Mouse (Mus musculus): Measurements from ENCODE around the gene Nsun2.
"Not testable (repeated sequence)": the region's sequence is repeated elsewhere in the genome, so short reads cannot be mapped to it uniquely, and the experiment has no call there.

Nsun2 gene

DNA sequence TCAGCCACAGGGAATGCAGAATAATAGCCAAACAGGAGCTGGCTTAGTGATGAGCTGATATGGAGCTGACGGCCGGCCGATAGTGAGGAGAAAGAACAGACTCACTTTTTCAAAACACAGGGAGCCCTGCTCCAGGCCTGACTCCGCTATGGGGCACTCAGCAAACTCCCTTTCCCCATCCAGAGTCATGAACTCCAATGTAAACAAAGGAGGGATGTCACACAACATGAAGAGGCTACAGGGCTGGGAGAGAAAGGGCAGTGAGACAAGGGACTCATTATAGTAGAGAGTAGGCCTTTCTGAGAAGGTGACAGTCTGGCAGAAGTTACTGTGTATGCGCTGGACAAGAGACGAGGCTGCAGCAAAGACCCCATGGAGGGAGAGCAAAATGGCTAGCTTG lies 54.7 kb downstream of the Nsun2 start:
- in situ Hi-C loops (cut with MseI, MboI), result no loop called here

DNA sequence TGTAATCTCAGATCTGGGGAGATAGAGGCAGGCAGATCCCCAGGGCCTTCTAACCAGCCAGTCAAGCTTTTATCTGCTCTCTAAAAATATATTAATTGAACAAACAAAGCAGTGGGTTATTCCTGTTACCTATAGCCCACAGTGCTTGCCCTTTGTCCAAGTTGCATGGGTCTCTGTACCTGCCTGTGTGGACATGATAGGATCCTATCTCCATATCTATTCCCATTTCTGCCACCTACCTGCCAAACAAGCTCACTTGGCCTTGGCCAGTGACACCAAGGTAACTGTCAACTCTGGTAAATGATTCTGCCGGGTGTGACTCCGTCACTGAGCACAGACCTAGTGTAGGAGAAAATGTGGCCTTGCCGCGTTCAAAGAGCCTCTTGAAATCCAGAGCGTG lies 57.8 kb downstream of the Nsun2 start:
- in situ Hi-C loops (cut with MseI, MboI), result no loop called here

DNA sequence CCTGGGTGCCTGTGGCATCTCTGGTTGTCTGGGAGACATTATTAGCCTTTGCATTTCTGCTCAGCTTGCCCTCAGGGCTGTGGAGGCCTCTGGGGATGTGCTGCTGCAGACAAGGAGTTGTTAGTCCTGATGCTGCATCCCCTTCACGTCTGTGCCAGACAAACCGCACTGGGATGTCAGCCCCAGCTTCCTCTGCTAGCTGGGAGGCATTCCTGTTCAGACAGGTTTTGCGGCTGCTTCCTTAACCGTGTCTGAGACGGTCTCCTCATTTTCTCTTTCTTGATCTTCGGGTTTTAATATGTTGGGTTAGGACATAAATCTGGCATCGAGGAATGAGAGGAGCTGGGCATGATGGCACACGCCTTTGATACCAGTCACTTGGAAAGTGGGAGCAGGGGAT lies 58.7 kb downstream of the Nsun2 start:
- in situ Hi-C loops (cut with MseI, MboI), result no loop called here

DNA sequence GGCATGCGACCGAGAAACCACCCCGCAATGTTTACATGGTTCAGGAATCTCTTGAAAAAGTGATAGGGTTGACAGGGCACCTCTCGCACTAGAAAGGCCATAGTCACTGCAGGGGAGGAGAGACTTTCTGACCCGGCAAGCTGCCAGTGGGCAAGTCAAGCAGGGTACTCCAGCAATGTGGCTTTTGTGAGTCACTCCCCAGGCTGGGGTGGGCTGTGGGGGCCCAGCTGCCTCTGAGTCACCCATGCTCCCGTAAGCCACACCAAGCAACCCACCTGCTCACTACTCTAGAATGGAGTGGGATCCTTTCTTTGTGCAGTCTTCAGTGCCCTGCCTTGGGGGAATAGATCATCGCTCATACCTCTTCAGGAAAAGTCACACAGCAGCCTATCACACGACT lies 59.9 kb downstream of the Nsun2 start:
- in situ Hi-C loops (cut with MseI, MboI), result no loop called here

DNA sequence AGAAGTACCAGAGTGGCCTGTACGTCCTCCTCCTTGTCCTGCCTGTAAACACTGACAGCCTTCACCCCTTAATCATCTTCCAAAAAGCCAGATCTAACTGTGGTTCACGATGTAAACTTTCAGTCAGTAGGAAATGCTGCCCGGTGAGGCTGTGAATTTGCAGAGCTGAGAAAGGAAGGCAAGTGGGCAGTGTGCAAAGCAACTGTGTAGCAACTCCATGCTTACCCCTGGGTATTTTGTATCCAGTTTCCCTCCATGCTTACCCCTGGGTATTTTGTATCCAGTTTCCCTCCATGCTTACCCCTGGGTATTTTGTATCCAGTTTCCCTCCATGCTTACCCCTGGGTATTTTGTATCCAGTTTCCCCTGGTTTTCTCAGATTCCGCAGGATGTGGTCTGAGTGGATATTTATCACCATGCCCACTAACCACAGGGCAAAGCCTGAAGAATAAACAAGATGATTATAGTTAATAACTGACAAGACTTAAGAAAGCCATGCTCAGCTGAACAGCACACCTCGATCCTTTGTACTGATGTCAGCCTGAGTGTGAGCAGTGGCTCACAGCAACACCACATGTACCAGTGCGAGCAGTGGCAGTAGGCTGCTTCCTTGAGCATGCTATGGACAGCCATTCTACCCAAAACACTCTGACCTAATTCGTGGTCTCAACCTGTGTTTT lies 61.2 kb downstream of the Nsun2 start:
- in situ Hi-C loops (cut with MseI, MboI), result no loop called here

- in situ Hi-C loops (cut with MseI, MboI), result no loop called here
These were observed 62.4 kb downstream of the Nsun2 start for GRCm38 (mm10) chr13:69595911-69596310.

DNA sequence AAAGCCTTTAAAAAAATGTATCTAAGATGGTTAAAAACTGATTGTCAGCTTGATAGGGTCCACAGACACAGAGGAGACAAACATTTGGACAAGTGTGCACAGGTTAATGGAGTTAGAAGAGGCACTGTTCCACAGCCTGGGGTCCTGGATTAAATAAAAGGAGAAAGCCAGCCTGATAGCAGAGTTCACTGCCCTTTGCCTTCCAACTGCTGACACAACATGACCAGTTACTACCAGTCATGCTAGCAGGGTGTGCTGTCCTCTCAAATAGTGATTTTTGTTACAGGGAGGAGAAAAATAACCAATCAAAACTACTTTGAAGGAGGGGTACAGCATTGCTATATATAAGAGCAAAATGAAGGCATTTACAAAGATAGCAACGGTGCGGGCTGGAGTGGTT lies 63.0 kb downstream of the Nsun2 start:
- in situ Hi-C loops (cut with MseI, MboI), result no loop called here

DNA sequence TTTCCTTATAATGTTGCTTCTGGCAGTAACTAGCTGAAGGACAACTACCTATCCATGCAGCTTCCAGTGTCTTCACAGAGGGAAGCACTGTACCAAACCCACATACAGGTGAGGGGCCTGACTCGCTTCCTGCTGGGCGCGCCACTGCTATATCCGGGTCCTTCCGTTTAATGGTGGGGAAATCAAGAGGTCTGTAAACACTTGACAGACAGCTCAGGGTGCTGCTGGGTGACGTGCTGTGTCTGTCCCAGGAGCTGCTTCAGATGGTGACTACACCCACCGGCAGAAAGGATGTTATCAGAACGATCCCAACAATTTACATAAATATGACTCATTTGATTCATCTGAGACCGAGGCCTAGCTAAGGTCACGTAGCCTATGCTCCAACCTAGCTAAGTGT lies 65.3 kb downstream of the Nsun2 start:
- in situ Hi-C loops (cut with MseI, MboI), result no loop called here

DNA sequence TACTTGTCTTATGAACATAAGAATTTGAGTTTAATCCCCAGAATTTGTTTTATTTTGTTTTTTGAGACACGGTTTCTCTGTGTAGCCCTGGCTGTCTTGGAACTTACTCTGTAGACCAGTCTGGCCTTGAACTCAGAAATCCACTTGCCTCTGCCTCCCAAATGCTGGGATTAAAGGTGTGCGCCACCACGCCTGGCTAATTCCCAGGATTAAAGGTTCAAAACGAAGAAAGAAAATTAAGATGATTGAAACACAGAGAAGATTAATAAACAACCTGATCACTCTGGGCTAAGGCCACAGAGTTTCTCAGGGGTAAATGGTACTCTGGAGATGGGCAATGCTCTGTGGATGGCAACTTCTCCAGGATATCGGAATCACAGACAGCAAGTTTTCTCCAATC lies 67.3 kb downstream of the Nsun2 start:
- in situ Hi-C loops (cut with MseI, MboI), result not testable (repeated sequence)

DNA sequence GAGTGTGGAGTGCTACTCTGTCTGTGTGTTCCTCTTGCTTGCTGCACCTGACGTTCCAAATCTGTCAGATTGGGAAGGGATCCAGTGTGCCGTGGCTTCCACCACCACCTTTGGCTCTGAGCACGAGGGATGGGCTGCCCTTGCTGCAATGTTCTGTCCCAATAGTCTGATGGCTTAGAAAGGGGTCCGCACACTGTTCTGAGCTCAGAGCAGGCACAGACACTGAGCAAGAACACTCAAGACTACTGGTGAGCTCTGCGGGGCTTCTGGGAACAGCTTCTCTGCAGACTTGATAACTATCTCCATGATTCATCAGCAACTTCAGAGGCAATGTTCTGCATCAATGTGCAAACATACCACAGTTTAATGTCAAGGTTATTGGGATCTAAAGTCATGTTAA lies 67.8 kb downstream of the Nsun2 start:
- in situ Hi-C loops (cut with MseI, MboI), result no loop called here

GRCm38 (mm10) chr13:69604670-69605069 lies 71.1 kb downstream of the Nsun2 start:
- in situ Hi-C loops (cut with MseI, MboI), result no loop called here

GRCm38 (mm10) chr13:69608734-69609133 lies 75.2 kb downstream of the Nsun2 start:
- in situ Hi-C loops (cut with MseI, MboI), result no loop called here

GRCm38 (mm10) chr13:69610751-69611397 lies 77.3 kb downstream of the Nsun2 start:
- in situ Hi-C loops (cut with MseI, MboI), result no loop called here

DNA sequence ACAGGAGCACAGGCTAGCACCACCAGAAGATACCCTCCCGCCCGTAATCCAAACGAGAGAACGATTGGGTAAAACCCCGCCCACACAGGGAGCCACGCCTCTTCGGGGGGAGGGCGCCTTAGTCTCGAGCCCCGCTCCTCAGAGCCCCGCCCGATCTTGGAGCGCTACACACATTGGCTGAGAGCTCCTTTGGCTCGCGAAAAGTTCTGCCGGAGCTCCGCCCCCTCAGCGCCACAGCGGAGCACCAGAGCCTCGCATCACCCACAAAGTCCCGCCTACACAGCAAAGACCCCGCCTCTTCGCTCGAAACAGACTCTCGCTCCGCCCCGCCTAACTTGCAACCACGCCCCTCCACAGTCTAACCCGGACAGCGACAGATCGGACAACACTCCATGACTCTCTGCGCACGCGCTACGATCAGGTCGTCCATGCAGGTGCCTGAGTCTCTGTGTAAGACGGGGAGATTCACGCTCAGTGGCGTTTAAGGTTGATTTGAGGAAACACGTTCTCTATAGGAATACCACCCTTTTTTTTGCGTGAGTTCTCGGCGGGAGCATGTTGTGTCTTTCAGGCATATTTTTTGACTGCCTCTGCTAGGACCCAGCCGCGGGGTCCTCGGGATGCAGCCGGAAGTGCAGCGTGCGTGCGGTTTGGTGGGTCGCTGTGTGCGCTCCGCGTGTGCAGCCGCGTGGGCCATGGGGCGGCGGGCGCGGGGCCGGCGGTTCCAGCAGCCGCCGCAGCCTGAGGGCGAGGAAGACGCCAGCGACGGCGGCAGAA lies 78.0 kb downstream of the Nsun2 start, which contains the start of gene Srd5a1:
TSS of gene Srd5a1 (minus strand) at position 45 of the 777 bp plus-strand sequence.
- in situ Hi-C loops (cut with MseI, MboI), result no loop called here

DNA sequence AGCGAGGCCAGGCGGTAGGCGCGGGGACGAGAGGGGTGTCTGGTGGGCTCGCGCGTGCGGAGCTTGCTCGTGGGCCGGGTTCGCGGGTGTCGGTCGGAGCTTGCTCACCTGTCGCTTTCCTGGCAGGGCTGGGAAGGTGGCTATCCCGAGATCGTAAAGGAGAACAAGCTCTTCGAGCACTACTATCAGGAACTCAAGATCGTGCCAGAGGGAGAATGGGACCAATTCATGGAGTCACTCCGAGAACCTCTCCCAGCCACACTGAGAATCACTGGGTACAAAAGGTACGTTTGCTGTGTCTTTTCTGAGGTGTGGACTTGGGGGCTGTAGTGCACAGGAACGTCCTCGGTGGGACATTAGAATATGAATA lies 78.6 kb downstream of the Nsun2 start:
- in situ Hi-C loops (cut with MseI, MboI), result no loop called here

GRCm38 (mm10) chr13:69616716-69617115 lies 83.2 kb downstream of the Nsun2 start:
- in situ Hi-C loops (cut with MseI, MboI), result no loop called here

DNA sequence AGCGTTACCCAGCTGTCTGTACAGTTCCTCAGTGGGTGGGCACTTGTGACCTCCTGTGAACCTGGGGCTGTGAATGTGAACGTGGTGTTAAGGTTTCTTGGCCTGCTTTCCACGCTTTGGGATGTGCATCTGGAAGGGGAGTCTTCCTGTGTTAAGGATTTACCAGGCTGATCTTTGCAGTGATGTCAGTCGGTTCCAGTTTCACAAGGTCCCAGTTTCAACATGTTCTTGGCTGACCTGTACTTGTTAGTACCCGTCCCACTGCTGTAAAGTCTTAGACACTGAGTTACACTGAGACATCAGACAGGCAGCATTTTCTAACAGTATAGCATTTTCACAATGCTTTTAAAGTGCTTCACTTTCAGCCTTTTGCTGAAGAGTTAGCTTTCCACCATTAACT lies 90.3 kb downstream of the Nsun2 start:
- in situ Hi-C loops (cut with MseI, MboI), result no loop called here

DNA sequence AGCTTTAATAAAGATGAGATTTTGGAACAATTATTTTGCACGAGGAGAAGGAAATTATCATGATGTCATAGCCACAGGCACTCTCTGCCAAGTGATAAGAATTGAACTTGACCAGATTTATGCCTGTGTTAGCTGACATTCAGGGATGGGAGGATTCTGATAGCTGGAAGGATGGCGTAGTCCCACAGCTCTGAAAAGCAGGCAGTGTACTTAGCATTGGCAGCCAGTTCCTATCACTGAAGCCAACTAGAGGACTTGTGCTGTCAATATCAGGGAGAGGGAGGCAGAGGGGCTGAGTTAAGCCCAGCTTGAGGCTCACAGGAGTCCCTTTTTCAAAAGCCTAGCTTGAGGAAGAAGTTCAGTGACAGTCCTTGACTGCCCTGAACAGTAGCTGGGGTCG lies 91.0 kb downstream of the Nsun2 start:
- in situ Hi-C loops (cut with MseI, MboI), result no loop called here

DNA sequence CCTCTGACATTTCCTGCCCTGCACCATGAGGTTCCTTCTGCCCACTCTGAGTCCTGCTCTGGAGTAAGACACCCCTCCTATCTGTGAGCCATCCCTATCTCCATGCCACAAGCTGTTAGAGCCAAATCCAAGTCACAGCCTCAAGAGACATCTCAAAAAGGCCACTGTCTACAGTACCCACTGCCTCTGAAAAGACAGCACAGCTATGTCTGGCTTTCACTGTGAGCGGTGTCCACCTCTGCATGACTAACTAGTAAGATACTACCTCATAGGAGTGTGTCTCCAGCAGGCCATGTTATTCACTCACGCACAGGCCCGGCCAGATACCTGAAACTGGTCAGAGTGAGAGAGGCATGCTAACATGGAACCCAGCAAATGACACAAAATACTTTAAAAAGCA lies 94.4 kb downstream of the Nsun2 start:
- in situ Hi-C loops (cut with MseI, MboI), result no loop called here

DNA sequence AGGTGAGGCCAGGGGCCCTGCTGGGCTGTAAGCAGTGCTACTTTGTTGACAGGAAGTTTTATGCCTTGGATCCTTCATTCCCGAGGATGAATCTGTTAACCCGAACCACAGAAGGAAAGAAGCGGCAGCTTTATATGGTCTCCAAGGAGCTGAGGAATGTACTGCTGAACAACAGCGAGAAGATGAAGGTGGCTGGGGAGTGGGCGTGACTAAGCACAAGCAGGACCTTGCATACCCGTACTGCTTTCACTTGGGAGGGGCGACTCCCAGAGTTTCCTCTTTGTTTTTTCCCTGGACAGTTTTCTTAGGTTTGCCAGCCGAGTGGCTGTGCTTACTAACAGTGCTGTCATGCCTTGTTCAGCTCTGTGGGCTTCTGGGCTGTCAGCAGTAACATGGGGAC lies 97.0 kb downstream of the Nsun2 start:
- in situ Hi-C loops (cut with MseI, MboI), result no loop called here

DNA sequence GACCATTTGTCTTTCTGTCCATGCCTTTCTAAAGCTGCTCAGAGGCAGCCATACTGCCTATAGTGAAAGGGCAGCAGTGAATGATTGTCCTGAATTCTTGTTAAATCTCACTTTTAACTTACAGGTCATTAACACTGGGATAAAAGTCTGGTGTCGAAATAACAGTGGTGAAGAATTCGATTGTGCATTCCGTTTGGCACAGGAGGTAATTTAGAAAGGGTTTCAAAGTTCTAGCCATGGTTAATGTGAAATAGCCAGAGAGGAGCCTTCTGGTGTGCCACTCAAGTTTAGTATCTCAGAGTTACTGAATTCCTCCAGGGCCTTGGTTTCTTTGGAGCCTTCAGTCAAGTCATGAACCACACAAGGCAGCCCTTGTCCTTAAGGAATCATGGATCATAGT lies 97.6 kb downstream of the Nsun2 start:
- in situ Hi-C loops (cut with MseI, MboI), result no loop called here

GRCm38 (mm10) chr13:69631659-69632058 lies 98.1 kb downstream of the Nsun2 start:
- in situ Hi-C loops (cut with MseI, MboI), result no loop called here

GRCm38 (mm10) chr13:69633551-69633950 lies 100.0 kb downstream of the Nsun2 start:
- in situ Hi-C loops (cut with MseI, MboI), result no loop called here

Data from mouse trophoblast stem cell (cell line).